Mouse (Mus musculus) liver, adult 2 months (tissue): Measurements from ENCODE around the gene Nostrin. TPM values are rescaled to one million over a fixed set of nuclear protein-coding genes. Genes with fewer than 3 reads are reported as not detected.
A peak's percentile ranks its signal among the peaks of the same experiment; 100 is the strongest.

Experiments used
- DNase-seq: peaks from one replicate; pipeline ENCODE4 v3.0.0-alpha.2; 2011; ENCODE audit warnings: low read depth, low spot score; ENCODE audit errors: extremely low read depth
- H3K27ac ChIP-seq: fragments of 200-500 bp; replicated peaks from 2 replicates; pipeline ENCODE4 v1.5.1; 2012; ENCODE audit warnings: low read depth, mild to moderate bottlenecking, control low read depth, inconsistent platforms, low read length; ENCODE audit not compliant: insufficient read depth
- H3K27me3 ChIP-seq: fragments of 200-500 bp; 2 replicates; pipeline ENCODE4 v1.6.1; 2012; ENCODE audit warnings: mild to moderate bottlenecking, moderate library complexity, low read length, inconsistent platforms; ENCODE audit not compliant: control insufficient read depth, insufficient read depth
- H3K36me3 ChIP-seq: fragments of 200-500 bp; 2 replicates; pipeline ENCODE4 v1.6.1; 2012; ENCODE audit warnings: low read length, inconsistent platforms; ENCODE audit not compliant: control insufficient read depth, insufficient read depth
- H3K4me1 ChIP-seq: fragments of 200-500 bp; 2 replicates; pipeline ENCODE4 v1.6.1; 2011; ENCODE audit warnings: low read length; ENCODE audit not compliant: control insufficient read depth, insufficient read depth
- H3K4me3 ChIP-seq: fragments of 200-500 bp; 2 replicates; pipeline ENCODE4 v1.5.1; 2011; ENCODE audit warnings: low read depth, mild to moderate bottlenecking, control low read depth, low read length, moderate library complexity; ENCODE audit not compliant: insufficient read depth
- H3K79me2 ChIP-seq: fragments of 200-500 bp; 2 replicates; pipeline ENCODE4 v1.6.1; 2012; ENCODE audit warnings: inconsistent platforms, mild to moderate bottlenecking, low read length, moderate library complexity; ENCODE audit not compliant: control insufficient read depth, insufficient read depth
- H3K9ac ChIP-seq: fragments of 200-500 bp; 2 replicates; pipeline ENCODE4 v1.6.1; 2012; ENCODE audit warnings: low read depth, mild to moderate bottlenecking, control low read depth, inconsistent platforms, low read length
- CTCF ChIP-seq: fragments of 200-500 bp; IDR thresholded peaks from 2 replicates; pipeline ENCODE4 v1.5.1; 2011; ENCODE audit warnings: low read depth, low read length, control low read depth
- POLR2A ChIP-seq: fragments of 200-500 bp; IDR thresholded peaks from 2 replicates; pipeline ENCODE4 v1.6.1; 2011; ENCODE audit warnings: low read length, control low read depth; ENCODE audit not compliant: insufficient read depth; ENCODE audit errors: extremely low read depth
- WGBS: fragments of 180-500 bp; shearing (Covaris S2); methylation state at CpG from one replicate; pipeline ENCODE4 v1.1.7; 2018; 5-methylcytosine and 5-hydroxymethylcytosine counted together
- polyA plus RNA-seq: library from polyadenylated mRNA; depleted of rRNA; stranded (reverse); fragments of >200 nt; gene quantifications from 2 replicates; pipeline ENCODE4 v1.2.3, GENCODE M21; 2012
- total RNA-seq: library from RNA; depleted of rRNA; stranded (reverse); fragments of >200 nt; gene quantifications from 2 replicates; pipeline ENCODE4 v1.2.3, GENCODE M21; 2014

Gene Nostrin
- total and polyA plus RNA-seq, 2 experiments: 3.2 to 38.1 TPM

DNA sequence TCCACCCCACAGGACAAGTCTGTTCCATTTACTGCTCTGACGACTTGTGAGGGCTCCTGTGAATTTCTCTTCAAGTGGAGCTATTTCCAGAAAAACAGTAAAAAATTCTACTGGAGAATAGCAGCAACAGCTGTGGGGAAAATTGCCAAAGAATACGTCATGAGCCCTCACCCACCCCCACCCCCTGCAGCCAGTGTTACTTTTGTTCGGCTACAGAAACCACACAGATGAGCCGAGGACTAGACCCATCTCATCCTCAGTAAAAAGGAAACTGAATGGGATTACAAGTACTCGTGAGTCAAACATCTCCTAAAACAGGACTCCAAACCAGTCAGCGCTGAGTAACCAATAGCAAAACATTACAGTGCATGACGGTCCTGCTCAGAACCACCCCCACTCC is 25.9 kb upstream of the Nostrin start:
- H3K9ac ChIP-seq: no peak overlapping the region
- no peak overlapping the region for H3K27ac ChIP-seq
- no peak overlapping the region for H3K4me3 ChIP-seq
- no peaks in the 10 kb centered on the region for H3K4me1 ChIP-seq
- H3K36me3 ChIP-seq: peaks cover 3% of the 10 kb centered on the region; the same call in 1 of the 2 replicates
- no peak for DNase-seq
- H3K79me2 ChIP-seq: no peaks in the 10 kb centered on the region
- no peaks in the 10 kb centered on the region for H3K27me3 ChIP-seq
- WGBS: 86% methylated on average over 7 of the region's 7 CpGs
- TF ChIP-seq POLR2A (no peak), CTCF (no peak)

DNA sequence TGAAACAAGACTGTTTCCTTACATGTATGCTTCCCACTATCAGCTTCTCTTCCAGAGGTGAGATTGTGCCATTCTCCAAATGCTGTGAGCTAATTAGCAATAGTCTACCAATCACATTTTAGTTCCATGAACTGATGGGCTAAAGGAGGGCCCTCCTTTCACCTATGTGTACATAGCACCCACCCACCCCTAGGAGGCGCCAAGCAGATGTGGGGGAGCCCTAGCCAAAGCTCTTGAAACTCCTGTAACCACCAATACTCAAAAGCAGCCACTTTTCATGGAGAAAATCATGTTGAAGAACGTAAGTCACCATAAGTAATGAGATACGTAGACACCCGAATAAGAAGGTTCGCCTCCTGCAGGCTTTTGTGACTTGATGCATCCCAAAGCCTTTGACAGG is 23.0 kb upstream of the Nostrin start:
- peaks cover 2% of the 10 kb centered on the region; the same call in 1 of the 2 replicates for H3K4me1 ChIP-seq
- WGBS: 96% methylated on average over 5 of the region's 5 CpGs
- H3K79me2 ChIP-seq: no peaks in the 10 kb centered on the region
- H3K9ac ChIP-seq: no peak overlapping the region
- H3K27ac ChIP-seq: no peak overlapping the region
- peaks cover 3% of the 10 kb centered on the region; the same call in 1 of the 2 replicates for H3K36me3 ChIP-seq
- no peak overlapping the region for H3K4me3 ChIP-seq
- DNase-seq: no peak
- TF ChIP-seq CTCF: peak; percentile 60
- TF ChIP-seq POLR2A: no peak
- no peaks in the 10 kb centered on the region for H3K27me3 ChIP-seq

DNA sequence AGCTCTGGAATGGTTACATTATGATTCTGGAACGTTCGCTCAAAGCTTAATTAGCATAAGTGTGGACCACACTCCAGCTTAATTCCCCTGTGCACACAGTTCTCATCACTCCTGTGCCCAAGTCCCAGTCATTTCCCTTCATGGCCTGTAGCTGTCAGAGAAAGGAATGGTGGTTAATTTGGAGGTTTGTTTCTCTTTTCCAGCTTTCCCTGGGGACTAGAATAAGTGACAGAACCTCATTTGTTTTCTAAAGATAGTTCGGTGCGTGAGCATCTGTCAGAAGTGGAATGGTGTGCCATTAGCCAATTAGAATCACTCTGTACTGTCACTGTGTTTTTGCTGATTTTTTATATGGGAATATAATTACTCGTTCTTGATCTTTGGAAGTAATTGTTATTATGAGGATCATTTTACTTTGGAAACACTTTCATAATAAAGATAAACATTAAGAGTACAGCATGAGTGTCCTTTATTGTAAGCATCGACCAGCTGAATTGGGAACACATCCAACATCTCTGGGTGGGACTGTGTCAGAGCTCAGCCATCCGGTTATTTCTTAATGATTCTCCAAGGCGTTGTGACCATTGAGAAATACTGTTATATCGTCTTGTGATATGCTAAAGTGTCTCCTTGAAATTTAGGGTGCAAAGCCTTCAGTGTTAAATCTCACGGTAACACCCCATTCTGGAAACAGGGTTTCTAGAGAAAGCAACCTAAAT is 21.6 kb upstream of the Nostrin start:
- Histone ChIP-seq H3K4me1 (peaks cover 2% of the 10 kb centered on the region; the same call in 1 of the 2 replicates), H3K36me3 (peaks cover 3% of the 10 kb centered on the region; the same call in 1 of the 2 replicates), H3K27ac (no peak overlapping the region), H3K27me3 (no peaks in the 10 kb centered on the region), H3K9ac (no peak overlapping the region), H3K4me3 (no peak overlapping the region), H3K79me2 (no peaks in the 10 kb centered on the region)
- WGBS: 81% methylated on average over 10 of the region's 10 CpGs
- no peak for DNase-seq
- TF ChIP-seq POLR2A (no peak), CTCF (no peak)

DNA sequence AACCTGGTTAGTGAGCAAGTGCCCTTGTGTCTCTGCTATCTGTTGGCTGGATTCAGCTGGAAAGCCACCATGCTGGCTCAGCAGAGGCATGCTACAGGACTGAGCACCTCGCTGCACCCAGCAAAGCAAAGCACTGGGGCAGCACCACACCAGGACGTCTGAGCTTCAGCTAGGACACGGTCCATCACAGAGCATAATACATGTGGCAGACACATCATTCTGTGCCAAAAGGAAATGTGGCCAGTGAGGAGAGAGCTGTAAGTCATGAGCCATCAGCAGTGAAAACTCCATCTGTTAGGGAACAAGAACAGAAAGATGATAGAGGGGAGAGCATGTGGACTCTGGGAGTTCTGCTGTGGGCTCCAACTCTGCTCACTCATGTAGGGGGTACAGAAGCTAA is 19.7 kb upstream of the Nostrin start:
- DNase-seq: no peak
- no peak overlapping the region; the same call in 1 of the 2 replicates for H3K27ac ChIP-seq
- H3K79me2 ChIP-seq: no peaks in the 10 kb centered on the region
- no peak overlapping the region for H3K9ac ChIP-seq
- 90% methylated on average over 3 of the region's 3 CpGs for WGBS
- H3K4me3 ChIP-seq: no peak overlapping the region
- no peaks in the 10 kb centered on the region for H3K27me3 ChIP-seq
- H3K36me3 ChIP-seq: no peaks in the 10 kb centered on the region
- peaks cover 2% of the 10 kb centered on the region; the same call in 1 of the 2 replicates for H3K4me1 ChIP-seq
- no peak for TF ChIP-seq CTCF

DNA sequence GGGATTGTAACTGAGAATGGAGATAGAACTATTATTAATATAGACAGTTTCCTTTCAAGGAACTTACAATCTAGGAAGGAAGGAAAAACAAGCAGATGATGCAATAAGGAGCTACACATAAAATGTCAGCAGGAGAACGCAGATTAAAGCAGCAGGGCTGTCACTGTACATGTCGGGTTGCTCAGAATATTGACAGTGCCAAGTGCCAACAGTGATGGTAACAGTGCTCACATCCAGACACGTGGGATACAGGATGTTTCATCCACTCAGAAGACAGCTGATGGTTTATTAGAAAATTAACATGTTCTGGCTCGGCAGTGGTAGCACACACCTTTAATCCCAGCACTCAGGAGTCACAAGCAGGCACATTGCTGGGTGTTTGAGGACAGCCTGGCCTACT is 18.8 kb upstream of the Nostrin start:
- no peaks in the 10 kb centered on the region for H3K27me3 ChIP-seq
- no peaks in the 10 kb centered on the region for H3K36me3 ChIP-seq
- H3K79me2 ChIP-seq: no peaks in the 10 kb centered on the region
- no peak for TF ChIP-seq POLR2A
- TF ChIP-seq CTCF: no peak
- DNase-seq: no peak
- WGBS: 67% methylated on average over 4 of the region's 4 CpGs
- H3K9ac ChIP-seq: no peak overlapping the region
- H3K4me1 ChIP-seq: peaks cover 2% of the 10 kb centered on the region; the same call in 1 of the 2 replicates
- no peak overlapping the region for H3K4me3 ChIP-seq
- H3K27ac ChIP-seq: no peak overlapping the region

DNA sequence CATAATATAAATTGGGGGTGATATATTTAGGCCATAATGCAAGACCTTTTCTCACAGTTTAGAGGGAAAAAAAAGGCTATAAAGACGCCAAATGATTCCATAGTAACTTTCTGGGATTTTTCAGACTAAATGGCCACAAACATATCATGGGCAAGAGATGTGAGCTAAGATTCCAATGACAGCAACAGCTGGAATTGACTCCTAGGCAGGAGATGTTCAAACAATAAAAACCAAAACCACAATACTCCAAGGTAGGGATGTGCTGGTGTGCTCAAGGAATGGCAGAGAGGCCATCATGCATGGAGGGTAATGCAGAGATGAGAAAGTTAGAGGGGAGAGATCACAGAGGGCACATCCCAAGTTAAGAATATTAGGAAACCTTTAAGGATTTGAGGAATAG is 16.6 kb upstream of the Nostrin start:
- H3K27ac ChIP-seq: no peak overlapping the region
- no peak for TF ChIP-seq POLR2A
- no peak for TF ChIP-seq CTCF
- DNase-seq: no peak
- H3K4me3 ChIP-seq: no peak overlapping the region
- H3K9ac ChIP-seq: no peak overlapping the region
- 92% methylated on average over 1 of the region's 1 CpGs for WGBS
- H3K79me2 ChIP-seq: no peaks in the 10 kb centered on the region
- H3K36me3 ChIP-seq: no peaks in the 10 kb centered on the region
- peaks cover 2% of the 10 kb centered on the region; the same call in 1 of the 2 replicates for H3K4me1 ChIP-seq
- no peaks in the 10 kb centered on the region for H3K27me3 ChIP-seq
